Mouse (Mus musculus) neutrophil, adult 5-6 weeks (primary cell): ENCODE data around the gene Cdh12. TPM values are rescaled to one million over a fixed set of nuclear protein-coding genes. Genes with fewer than 3 reads are reported as not detected.

Experiments used
- ATAC-seq: fragments of 151-379, 151-347 bp; 2 replicates; pipeline ENCODE4 v1.8.0; 2017; ENCODE audit warnings: mild to moderate bottlenecking, moderate TSS enrichment; ENCODE audit not compliant: insufficient number of reproducible peaks, poor library complexity, low FRiP score, severe bottlenecking; ENCODE audit errors: extremely low read depth
- total RNA-seq: library from RNA; stranded (forward); fragments of 200-1000 nt; gene quantifications from 2 replicates; pipeline ENCODE4 v1.2.3, GENCODE M21; 2017

The Cdh12 gene
- total RNA-seq, 1 experiment from 2014 or later, result not detected

DNA sequence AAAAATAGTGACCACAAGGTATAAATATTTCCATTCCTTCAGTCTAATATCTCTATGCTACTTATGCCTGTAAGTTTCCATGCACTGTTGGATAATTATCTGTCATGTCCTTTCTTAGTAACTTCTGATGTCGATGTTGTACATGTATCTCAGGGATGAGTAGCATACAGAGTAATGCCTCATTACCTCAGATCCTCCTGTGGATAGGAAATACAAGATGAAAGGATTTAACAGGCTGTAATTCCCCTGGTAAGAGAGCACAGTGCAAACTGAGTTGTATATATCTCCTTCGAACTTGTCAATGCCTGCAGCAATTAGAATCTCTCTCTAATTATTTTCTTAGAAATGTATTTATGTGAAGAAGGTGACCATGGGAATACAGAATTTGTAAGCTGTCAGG lies 233.7 kb downstream of the Cdh12 start:
- no peak for ATAC-seq

DNA sequence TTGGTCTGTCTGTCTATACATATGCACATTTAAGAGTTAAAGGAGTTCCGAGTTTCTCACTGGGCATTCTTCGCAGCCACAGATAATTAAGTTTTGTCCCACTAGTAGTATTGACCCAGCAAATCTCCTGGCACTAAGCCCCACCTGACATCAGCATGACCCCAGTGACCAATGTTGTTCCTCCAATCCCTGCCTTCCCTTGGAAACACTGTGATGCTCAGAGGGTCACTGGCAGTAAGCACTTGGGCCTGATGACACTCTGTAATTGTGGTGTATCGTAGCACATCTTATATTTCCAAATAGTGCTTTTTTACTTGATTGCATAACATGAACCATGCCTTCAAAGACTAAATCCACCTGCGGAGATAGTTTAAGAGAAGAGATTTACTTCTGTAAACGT lies 235.1 kb downstream of the Cdh12 start:
- ATAC-seq, result no peak

- no peak for ATAC-seq
Observed at GRCm38 (mm10) chr15:20696229-20696628, 247.2 kb downstream of the Cdh12 start.

- no peak for ATAC-seq
Observed at GRCm38 (mm10) chr15:20711859-20712258, 262.8 kb downstream of the Cdh12 start.

DNA sequence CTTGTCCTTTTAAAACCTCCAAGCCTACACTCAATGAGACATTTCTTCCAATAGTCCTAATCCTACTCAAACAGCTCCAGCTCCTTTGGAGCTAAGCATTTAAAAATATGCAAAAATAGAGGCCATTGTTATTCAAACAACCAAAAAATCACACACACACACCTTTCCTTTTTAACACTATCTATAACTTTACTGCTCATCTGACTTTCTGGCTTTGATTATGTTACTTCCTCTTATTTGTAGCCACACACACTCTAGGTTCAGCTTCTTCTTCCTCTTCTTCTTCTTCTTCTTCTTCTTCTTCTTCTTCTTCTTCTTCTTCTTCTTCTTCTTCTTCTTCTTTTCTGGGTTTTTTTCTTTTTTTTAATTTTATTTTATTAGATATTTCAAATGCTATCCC lies 323.2 kb downstream of the Cdh12 start:
- ATAC-seq, result no peak

DNA sequence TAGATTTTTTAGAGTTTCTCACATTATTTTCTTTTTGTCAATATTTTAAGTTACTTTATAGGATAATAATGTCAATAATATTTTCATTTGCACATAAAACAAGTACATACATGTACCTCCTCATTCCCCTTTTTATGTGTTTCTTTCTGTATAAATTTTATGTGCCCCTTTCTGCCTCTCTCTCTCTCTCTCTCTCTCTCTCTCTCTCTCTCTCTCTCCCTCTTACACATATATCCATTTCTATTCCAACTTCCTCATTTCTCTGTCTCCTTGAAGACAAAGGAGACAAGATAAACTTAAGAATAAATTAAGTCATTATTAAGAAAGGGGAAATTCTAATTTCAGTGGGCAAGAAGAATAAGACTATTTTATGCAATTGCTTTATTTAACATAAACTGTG lies 324.4 kb downstream of the Cdh12 start:
- ATAC-seq, result no peak

DNA sequence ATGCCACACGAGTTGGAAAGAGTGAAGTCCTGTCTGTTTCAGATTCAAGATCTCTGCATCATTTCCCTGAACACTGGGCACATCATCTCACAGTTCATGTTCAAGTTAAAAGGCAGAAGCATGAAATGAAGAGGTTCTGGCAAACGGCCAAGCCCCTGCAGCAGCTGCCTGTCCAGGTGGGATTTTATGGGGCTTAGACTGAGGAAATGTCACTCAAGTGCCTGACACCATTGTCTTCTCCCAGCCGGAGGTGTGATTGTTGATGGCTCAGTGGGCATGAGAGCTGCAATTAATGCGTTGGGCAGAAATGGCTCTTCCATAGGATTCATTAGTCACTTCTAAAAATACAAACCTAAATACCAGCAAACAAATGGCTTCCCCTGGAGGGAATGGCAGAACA lies 347.9 kb downstream of the Cdh12 start:
- ATAC-seq, result no peak

DNA sequence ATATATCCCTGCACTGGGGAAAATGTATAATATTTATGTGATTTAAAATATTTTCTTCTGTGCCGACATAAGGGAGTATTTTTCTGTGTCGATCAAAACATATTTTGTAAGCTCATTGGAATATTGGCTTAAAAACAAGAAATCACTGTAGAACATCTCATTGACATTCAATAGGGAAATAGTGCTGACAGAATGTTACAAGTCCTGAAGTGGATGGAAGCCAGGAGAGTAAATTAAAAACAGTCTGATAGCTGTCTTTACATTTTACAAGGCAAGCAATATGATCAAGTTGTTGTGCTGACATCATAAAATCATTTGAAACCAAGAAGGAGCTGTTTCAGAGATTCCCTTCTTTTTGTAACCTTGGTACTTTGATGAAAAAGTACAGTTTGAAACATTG lies 349.5 kb downstream of the Cdh12 start:
- ATAC-seq, result no peak

GRCm38 (mm10) chr15:20835887-20836286 lies 386.8 kb downstream of the Cdh12 start:
- ATAC-seq, result no peak

- no peak for ATAC-seq
Observed at GRCm38 (mm10) chr15:20836991-20837390, 387.9 kb downstream of the Cdh12 start.

- ATAC-seq, result no peak
Observed at GRCm38 (mm10) chr15:20841479-20841878, 392.4 kb downstream of the Cdh12 start.

DNA sequence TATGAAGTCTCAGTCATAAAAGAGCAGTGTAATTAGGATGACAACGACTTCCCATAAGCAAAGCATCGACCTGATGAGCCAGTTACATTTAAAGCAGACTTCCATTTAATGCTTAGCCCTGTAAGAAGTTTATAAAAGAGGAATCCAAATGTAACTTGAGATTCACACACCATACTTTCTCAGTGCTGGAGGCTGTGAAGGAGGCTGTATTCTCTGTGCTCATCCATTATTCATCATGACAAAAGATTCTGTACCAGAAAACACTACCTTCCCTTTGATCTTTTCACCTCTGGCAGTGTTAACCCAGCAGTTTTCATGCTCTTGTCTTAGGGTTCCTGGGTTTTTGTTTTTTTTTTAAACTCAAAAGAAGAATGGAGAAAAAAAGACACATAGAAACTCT lies 414.0 kb downstream of the Cdh12 start:
- ATAC-seq, result no peak

DNA sequence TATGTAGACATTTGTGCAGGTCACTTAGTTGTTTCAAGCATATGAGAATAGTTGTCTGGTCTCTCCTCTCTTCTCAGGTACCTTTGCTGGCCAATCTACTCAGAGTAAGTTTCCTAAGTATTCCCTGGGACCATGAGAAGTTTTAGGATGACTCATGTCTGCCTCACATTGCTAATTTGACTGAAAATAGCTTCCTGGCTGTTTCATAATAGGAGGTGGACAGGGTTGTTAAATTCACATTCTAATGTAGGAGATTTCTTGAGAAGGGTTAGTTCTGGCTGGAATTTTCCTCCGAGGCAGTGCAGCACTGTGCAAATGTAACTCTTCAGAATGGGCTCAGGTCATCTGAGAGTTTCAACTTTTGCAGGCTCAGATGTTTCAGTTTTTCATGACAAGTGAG lies 423.5 kb downstream of the Cdh12 start:
- ATAC-seq, result no peak

DNA sequence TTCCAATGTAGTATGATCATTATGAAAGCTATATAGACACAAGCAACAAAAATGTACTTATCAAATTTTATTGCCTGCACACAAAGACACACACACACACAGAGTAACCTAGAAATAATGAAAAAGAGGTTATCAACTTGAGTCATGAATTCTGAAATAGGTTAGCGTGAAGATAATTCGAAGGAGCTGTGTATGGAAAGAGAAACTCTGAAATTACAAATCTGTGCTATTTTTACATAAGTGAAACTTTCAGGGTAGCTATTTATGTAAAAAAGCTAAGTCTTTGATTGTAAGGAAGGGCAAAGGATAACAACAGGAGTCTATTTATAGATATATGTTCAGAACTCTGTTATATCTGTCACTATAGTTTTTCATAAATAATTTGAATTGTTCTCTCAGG lies 427.9 kb downstream of the Cdh12 start:
- ATAC-seq, result no peak

DNA sequence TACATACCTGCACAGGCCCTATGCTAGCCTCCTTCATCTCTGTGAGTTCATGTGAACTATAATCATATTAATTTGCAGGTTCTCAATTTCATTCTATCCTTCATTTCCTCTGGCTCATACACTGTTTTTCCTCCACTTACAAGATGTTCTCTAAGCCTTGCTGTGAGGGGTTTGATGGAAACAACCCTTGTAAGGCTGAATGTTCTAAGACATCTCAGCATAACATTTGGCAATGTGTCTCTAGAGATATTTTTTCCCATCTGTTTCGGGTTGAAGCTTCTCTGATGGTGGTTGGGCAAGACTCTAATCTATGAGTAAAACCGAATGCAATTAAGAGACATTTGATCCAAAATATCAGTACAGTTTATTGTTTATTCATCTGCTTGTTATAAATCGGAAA lies 444.4 kb downstream of the Cdh12 start:
- ATAC-seq, result no peak

DNA sequence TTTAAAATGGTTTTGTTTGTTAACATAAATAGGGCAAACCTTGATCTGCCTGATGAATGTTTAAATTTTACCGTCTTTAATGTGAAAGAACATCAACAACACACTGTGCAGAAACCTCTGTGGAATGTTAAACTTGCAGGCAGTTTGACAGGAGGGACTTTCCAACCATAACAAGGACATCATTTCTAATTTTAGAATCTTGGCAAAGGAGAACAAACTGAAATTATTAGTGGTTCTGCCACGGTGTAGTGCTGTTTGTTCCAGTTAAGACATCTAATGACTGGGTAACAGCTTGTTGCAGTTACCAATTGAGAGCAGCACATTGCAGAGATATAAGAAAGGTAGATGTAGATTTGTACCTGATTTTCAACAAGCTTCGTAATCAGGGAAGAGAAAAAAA lies 453.5 kb downstream of the Cdh12 start:
- no peak for ATAC-seq

DNA sequence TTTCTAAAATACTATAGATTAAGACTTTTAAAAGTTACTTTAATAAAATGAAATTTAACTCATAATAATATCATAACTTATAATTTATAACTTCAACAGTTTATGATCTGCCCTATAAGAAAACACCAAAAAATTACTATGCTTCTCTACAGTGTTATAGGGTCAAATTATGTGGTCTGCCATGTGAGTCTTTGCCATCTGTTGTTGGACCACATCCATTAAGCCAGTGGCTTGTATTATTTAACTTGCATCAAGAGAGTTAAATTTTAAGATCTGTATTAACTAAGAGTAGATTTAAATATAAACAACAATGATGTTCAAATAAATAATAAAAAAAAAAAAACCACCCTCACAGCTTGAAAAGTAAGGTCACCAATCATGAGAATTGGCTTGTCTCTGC lies 479.2 kb downstream of the Cdh12 start:
- no peak for ATAC-seq

GRCm38 (mm10) chr15:20944000-20944399 lies 494.9 kb downstream of the Cdh12 start:
- no peak for ATAC-seq

DNA sequence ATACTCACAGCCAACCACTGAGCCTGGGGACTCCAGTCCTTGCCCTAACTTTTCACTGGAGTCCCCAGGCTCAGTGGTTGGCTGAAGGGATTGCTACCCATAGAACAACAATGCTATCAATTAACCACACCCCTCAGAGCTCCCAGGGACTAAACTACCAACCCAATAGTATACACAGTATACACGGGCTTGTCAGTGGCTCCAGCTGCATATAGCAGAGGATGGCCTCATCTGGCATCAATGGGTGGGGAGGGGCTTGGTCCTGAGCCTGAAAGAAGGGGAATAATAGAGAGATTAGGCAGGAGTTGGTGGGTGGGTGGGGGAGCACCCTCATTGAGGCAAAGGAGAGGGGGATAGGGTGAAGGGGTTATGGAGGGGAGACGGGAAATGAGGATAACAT lies 518.4 kb downstream of the Cdh12 start:
- ATAC-seq, result no peak

DNA sequence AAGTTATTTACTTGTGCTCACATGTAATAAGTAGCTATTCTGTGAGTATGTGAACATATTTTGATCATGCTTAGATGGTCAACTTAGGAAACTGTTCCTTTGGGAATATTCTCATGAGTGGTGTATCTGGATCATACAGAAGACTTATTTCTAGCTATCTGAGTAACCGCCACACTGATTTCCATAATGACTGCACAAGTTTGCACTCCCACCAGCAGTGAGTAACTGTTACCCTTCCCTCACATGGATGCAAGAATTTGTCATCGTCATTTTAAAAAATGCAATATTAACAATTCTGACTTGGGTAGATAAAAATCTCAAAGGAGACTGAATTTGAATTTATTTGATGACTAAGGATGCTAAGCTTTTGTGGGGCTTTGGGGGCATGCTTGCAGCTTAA lies 522.0 kb downstream of the Cdh12 start:
- no peak for ATAC-seq

DNA sequence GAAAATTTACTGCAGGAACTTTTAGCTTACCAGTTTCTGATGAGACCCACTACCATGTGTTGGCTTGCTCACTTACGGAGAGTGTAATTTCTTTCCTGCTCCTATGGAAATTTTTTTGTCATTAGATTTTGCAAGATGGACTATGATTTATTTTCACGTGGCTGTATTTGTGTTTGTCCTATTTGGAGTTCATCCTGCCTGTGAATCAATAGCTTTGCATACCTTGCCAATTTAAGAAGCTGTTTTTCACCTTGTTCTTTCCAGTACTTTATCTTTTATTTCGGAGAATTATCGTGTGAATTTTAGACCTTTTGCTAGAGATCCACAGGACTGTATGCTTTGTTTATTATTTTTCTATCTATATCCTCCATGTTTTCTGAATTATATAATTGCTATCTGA lies 551.5 kb downstream of the Cdh12 start:
- no peak for ATAC-seq

DNA sequence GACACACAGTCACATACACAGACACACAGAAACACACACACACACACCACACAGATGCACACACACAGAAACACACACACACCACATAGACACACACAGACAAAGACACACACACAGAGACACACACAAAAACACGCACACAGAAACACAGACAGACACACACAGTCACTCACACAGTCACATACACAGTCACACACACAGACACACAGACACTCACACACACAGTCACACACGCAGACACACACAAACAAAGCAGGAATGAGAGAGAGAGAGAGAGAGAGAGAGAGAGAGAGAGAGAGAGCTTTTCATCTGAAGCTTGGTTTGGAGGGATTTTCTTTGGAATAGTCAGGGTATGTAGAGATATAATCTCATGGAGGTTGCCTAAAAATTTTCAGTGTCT lies 558.9 kb downstream of the Cdh12 start:
- no peak for ATAC-seq
